Mouse (Mus musculus): Measurements from ENCODE around the gene Lce1e. TPM values are rescaled to one million over a fixed set of nuclear protein-coding genes. Genes with fewer than 3 reads are reported as not detected.
"Not testable (repeated sequence)": the region's sequence is repeated elsewhere in the genome, so short reads cannot be mapped to it uniquely, and the experiment has no call there.

Gene Lce1e
- polyA plus RNA-seq (2012; rRNA removed) = not detected in 2 replicates

DNA sequence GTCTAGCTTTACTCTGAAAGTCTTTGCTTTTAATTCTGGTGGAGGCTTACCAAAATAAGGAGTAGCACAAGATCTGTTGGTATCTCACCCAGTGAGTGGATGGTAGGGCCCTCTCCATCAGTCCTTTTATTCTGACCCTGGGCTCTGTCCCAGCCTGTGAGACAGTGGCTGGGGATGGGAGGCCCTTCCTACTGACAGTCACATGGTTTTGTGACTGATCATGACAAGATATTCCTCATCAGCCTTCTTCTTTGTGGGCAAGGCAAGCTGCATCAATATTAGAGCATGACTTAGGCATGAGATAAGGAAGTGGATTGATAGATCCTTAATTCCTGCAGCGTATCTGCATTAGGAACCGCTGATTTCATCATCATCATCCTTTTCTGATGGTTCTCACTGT is at the start of gene Lce1e:
TSS of gene Lce1e (minus strand) at position 101 of the 400 bp plus-strand sequence.
- WGBS = 64% methylated on average over 2 of the region's 2 CpGs
- no peak for DNase-seq (ENCODE audit: low read depth, low spot score)

DNA sequence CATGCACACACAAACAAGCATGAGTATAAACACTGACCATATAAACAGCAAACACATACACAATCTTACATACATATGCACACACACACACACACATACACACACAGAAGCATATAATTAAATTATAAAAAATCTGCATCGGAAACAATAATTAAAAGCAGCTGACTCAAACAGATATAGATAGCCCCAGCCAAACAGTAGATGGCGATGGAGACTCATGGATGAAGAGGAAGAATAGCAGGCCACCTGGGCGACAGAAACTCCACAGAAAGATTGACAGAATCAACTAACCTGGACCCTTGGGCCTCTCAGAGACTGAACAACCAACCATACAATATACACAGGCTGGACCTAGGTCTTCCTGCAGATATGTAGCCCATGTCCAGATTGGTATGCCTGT is 44.3 kb upstream of the Lce1e start:
- no peak for DNase-seq (ENCODE audit: low read depth, low spot score)
- 42% methylated on average over 3 of the region's 3 CpGs for WGBS

DNA sequence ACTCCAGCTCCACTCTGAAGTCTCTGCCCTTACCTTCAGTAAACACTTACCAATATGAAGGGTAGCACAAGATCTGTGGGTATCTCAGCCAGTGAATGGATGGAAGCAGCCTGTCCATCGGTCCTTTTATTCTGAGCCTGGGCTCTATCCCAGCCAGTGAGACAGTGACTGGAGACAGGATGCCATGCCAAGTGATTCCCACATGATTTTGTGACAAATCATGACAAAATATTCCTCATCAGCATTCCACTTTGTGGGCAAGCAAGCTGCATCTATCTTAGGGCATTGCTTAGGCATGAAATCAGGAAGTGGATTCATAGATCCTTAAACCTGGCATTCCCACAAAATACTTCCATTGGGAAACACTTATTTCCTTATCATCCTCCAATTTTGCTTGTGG is 43.4 kb upstream of the Lce1e start, which contains the start of gene Lce1g:
TSS of gene Lce1g (minus strand) at position 101 of the 400 bp plus-strand sequence.
- DNase-seq (ENCODE audit: low read depth, low spot score) = no peak
- 71% methylated on average over 1 of the region's 1 CpGs for WGBS

DNA sequence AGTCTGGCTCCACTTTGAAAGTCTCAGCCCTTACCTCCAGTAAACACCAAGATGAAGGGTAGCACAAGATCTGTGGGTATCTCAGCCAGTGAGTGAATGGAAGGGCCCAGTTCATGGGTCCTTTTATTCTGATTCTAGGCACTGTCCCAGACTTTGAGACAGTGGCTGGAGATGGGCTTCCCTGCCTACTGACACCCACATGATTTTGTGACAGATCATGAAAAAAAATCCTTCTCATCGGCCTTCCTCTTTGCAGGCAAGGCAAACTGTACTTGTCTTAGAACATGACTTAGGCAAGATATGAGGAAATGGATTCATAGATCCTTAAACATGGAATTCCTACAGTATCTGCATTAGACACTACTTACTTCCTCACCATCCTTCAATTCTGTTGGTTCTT is 30.1 kb upstream of the Lce1e start, which contains the start of gene Gm38119:
TSS of gene Gm38119 (minus strand) at position 101 of the 400 bp plus-strand sequence.
- 59% methylated on average over 1 of the region's 1 CpGs for WGBS

DNA sequence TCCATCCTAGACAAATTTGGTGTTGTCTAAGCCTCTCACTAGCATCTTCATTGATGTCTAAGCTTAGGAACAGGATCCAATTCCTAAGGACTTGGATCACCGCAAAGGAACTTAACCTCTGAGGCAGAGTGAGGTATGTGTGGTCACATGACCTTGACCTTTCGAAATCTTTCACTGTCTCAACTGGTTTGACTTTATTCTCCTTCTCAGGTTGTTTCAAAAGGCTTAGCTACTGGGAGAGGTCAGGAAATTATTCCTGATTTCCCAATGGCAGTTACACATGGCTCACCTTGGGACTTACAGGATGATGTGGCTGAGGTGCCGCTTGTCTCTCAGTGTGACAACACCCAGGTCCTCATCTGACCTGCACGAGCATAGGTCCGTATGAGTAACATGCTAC is 13.8 kb upstream of the Lce1e start:
- 77% methylated on average over 5 of the region's 5 CpGs for WGBS
- DNase-seq (ENCODE audit: low read depth, low spot score) = no peak

More for the DNA sequence above, 30.1 kb upstream of the Lce1e start, which contains the start of gene Gm38119:
- no peak for DNase-seq (ENCODE audit: low read depth, low spot score)

DNA sequence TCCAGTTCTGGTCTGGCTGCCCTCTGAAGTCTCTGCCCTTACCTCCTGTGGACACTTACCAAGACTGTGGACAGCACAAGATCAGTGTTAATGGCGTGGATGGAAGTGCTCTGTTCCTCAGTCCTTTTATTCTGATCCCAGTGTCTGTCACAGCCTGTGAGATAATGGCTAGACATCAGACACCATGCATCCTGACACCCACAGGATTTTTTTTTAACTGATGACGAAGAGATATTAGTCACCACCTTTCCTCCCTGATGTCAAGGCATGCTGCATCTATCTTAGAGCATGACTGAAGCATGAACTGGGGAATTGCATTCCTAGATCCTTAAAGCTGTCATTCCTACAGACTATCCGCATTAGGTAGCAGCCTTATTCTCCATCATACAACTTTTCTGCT is 11.4 kb upstream of the Lce1e start, which contains the start of gene Lce1f:
TSS of gene Lce1f (minus strand) at position 101 of the 400 bp plus-strand sequence.
- 71% methylated on average over 3 of the region's 3 CpGs for WGBS
- DNase-seq (ENCODE audit: low read depth, low spot score) = no peak

DNA sequence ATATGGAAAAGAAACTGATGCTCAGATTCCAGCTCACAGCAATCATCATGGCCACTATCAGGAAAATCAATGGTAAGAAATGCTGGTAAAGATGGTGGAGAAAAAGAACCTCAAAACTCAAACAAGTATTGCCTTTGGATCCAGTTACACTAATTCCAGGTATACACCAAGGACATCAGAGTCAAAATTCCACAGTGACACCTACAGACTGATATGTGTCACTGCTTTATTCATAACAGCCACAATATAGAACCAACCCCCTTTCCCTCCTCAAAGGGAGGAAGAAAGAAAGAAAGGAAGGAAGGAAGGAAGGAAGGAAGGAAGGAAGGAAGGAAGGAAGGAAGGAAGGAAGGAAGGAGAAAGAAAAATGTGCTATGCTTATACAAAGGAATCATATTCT is 6.2 kb upstream of the Lce1e start:
- no peak for DNase-seq (ENCODE audit: low read depth, low spot score)

DNA sequence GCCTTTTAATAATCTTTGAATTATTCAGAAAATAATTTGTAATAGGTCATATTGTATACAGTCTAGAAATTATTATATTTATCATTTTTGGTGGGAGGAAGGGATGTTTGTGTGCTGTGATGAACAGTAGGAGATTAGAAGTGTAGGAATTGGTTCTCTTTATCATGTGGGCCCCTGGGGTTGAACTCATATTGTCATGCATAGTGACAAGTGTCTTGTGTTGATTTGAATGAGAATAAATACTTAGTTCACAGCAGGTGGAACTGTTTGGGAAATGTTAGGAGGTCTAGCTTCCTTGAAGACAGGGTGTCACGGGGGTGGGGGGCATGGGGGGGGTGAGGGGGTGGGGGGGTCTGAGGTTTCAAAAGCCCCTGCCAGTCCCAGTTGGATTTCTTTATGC is 14.3 kb downstream of the Lce1e start:
- no peak for DNase-seq (ENCODE audit: low read depth, low spot score)
- WGBS = 14% methylated on average over 1 of the region's 1 CpGs

DNA sequence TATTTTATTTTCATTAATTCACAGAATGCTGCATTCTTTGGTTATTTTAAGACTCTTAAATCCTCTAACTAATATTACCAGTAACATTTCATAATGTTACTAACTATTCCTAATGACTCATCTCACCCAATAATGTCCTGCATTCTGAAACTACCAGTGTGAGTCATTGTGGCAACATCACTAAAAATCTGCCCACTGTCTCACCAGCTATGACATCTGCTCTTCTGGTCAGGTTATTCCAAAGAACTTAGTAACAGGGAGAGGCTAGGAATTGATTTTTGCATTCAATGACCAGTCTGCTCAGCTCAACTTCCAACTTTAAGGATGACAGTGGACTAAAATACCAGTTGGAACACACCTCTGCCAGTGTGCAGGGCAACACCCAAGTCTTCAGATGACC is 17.2 kb downstream of the Lce1e start:
- DNase-seq (ENCODE audit: low read depth, low spot score) = no peak

DNA sequence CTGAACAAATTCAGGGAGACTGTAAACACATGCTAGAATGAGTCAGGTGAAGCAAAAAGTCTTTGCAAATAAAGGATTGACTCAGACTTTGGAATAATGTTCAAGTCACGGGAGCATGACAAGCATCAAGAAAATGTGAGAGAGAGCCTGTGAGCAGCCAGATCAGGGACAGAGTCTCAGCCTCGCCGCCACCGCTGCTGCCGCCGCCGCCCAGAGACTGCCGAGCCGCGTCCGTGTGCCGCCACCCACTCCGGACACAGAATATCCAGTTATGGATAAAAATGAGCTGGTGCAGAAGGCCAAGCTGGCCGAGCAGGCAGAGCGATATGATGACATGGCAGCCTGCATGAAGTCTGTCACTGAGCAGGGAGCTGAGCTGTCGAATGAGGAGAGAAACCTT is 19.7 kb downstream of the Lce1e start:
- DNase-seq (ENCODE audit: low read depth, low spot score) = not testable (repeated sequence)
- 74% methylated on average over 16 of the region's 16 CpGs for WGBS

DNA sequence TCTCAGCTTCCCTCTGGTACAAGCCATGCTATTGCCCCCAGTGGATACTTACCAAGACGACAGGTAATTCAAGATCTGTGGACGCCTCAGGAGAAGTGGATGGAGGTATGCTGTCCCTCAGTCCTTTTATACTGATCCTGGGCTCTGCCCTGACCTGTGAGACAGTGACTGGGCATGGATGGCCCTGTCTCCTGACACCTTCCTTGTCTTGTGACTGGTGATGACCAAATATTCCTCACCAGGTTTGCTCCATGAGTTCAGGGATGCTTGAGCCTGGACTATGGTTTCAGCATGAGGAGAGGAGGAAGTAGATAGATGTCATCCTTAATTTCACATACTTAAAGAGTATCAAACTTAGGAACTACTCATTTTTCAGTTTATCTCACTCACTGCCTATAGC is 21.8 kb downstream of the Lce1e start, which contains the start of gene Lce1d:
TSS of gene Lce1d (minus strand) at position 101 of the 400 bp plus-strand sequence.
- 42% methylated on average over 2 of the region's 2 CpGs for WGBS
- DNase-seq (ENCODE audit: low read depth, low spot score) = no peak

DNA sequence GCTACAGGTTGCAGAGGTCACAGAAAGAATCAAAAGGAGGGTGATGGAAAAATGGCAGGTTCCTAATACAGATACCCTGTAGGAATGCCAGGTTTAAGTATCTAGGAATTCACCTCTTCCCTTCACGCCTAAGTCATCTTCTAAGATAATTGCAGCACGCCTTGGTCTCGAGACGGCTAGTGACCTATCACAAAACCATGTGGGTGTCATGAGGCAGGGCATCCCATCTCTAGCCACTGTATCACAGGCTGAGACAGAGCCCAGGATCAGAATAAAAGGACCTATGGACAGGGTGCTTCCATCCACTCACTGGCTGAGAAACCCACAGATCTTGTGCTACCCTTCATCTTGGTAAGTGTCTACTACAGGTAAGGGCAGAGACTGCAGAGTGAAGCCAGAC is 29.9 kb downstream of the Lce1e start, which contains the start of gene Lce1c:
TSS of gene Lce1c (plus strand) at position 301 of the 400 bp plus-strand sequence.
- DNase-seq (ENCODE audit: low read depth, low spot score) = no peak
- 78% methylated on average over 4 of the region's 4 CpGs for WGBS

DNA sequence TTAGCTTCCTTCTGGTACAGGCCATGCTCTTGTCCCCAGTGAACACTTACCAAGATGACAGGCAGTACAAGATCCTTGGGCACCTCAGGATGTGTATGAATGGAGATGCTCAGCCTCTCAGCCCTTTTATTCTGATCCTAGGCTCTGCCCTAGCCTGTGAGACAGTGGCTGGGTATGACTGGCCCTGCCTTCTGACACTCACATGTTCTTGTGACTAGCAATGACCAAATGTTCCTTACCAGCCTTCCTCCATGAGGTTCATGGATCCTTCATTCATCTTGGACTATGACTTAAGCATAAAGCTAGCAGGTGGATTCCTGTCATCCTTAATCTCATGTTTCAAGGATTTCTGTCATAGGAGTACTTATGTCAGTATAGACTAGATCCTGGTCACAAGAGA is 38.7 kb downstream of the Lce1e start, which contains the start of gene Lce1a2:
TSS of gene Lce1a2 (minus strand) at position 101 of the 400 bp plus-strand sequence.
- DNase-seq (ENCODE audit: low read depth, low spot score) = no peak

Other genes starting within 250 kb of the Lce1e start
- 8.5 and 16.7 TPM in 2 replicates for gene Sprr1a, start 223.2 kb downstream of the Lce1e start, polyA plus RNA-seq (2012; rRNA removed)
- not detected in 2 replicates for gene Sprr4, start 208.6 kb downstream of the Lce1e start, polyA plus RNA-seq (2012; rRNA removed)
- gene 2310046K23Rik, start 174.6 kb downstream of the Lce1e start, polyA plus RNA-seq (2012; rRNA removed) = not detected in 2 replicates
- not detected in 2 replicates for gene Ivl, start 135.3 kb downstream of the Lce1e start, polyA plus RNA-seq (2012; rRNA removed)
- 0.69 TPM in 1 of 2 replicates, not detected in the other for gene Smcp, start 120.1 kb downstream of the Lce1e start, polyA plus RNA-seq (2012; rRNA removed)
- not detected in 2 replicates for gene 2210017I01Rik, start 101.6 kb downstream of the Lce1e start, polyA plus RNA-seq (2012; rRNA removed)
- not detected in 2 replicates for gene Lce6a, start 87.4 kb downstream of the Lce1e start, polyA plus RNA-seq (2012; rRNA removed)
- gene Lce1a1, start 60.8 kb downstream of the Lce1e start, polyA plus RNA-seq (2012; rRNA removed) = not detected in 2 replicates
- 0.15 TPM in 1 of 2 replicates, not detected in the other for gene Lce1b, start 52.1 kb downstream of the Lce1e start, polyA plus RNA-seq (2012; rRNA removed)
- not detected in 2 replicates for gene Lce1a2, start 38.8 kb downstream of the Lce1e start, polyA plus RNA-seq (2012; rRNA removed)
- not detected in 2 replicates for gene Lce1c, start 29.8 kb downstream of the Lce1e start, polyA plus RNA-seq (2012; rRNA removed)
- not detected in 2 replicates for gene Lce1d, start 21.9 kb downstream of the Lce1e start, polyA plus RNA-seq (2012; rRNA removed)
- not detected in 2 replicates for gene Lce1f, start 11.3 kb upstream of the Lce1e start, polyA plus RNA-seq (2012; rRNA removed)
- gene Gm38119, start 30.0 kb upstream of the Lce1e start, polyA plus RNA-seq (2012; rRNA removed) = not detected in 2 replicates
- gene Lce1g, start 43.3 kb upstream of the Lce1e start, polyA plus RNA-seq (2012; rRNA removed) = not detected in 2 replicates
- not detected in 2 replicates for gene Lce1h, start 56.0 kb upstream of the Lce1e start, polyA plus RNA-seq (2012; rRNA removed)
- gene Lce1i, start 69.8 kb upstream of the Lce1e start, polyA plus RNA-seq (2012; rRNA removed) = not detected in 2 replicates
- not detected in 2 replicates for gene Lce1j, start 81.4 kb upstream of the Lce1e start, polyA plus RNA-seq (2012; rRNA removed)
- gene Lce1k, start 98.8 kb upstream of the Lce1e start, polyA plus RNA-seq (2012; rRNA removed) = not detected in 2 replicates
- not detected in 2 replicates for gene Kprp, start 118.2 kb upstream of the Lce1e start, polyA plus RNA-seq (2012; rRNA removed)
- gene Lce1l, start 142.2 kb upstream of the Lce1e start, polyA plus RNA-seq (2012; rRNA removed) = not detected in 2 replicates
- not detected in 2 replicates for gene 2310050C09Rik, start 161.1 kb upstream of the Lce1e start, polyA plus RNA-seq (2012; rRNA removed)
- gene Lce3a, start 217.2 kb upstream of the Lce1e start, polyA plus RNA-seq (2012; rRNA removed) = not detected in 2 replicates
- 0.26 TPM in 1 of 2 replicates, not detected in the other for gene Lce3b, start 223.9 kb upstream of the Lce1e start, polyA plus RNA-seq (2012; rRNA removed)
- gene Lce3c, start 235.4 kb upstream of the Lce1e start, polyA plus RNA-seq (2012; rRNA removed) = not detected in 2 replicates
- gene Lce3d, start 248.3 kb upstream of the Lce1e start, polyA plus RNA-seq (2012; rRNA removed) = not detected in 2 replicates

All from large intestine, adult 2 months (tissue).